Mouse (Mus musculus): Measurements from ENCODE around the gene Npr1. TPM values are rescaled to one million over a fixed set of nuclear protein-coding genes. Genes with fewer than 3 reads are reported as not detected.

Npr1 gene
- 45.6 TPM for polyA plus RNA-seq (2014; fragmentation: Illumina TruSeq; extraction: RNeasy Lipid Tissue Mini Kit (QIAGEN cat#74804); ENCODE audit: insufficient read depth, low read depth, low replicate concordance)

DNA sequence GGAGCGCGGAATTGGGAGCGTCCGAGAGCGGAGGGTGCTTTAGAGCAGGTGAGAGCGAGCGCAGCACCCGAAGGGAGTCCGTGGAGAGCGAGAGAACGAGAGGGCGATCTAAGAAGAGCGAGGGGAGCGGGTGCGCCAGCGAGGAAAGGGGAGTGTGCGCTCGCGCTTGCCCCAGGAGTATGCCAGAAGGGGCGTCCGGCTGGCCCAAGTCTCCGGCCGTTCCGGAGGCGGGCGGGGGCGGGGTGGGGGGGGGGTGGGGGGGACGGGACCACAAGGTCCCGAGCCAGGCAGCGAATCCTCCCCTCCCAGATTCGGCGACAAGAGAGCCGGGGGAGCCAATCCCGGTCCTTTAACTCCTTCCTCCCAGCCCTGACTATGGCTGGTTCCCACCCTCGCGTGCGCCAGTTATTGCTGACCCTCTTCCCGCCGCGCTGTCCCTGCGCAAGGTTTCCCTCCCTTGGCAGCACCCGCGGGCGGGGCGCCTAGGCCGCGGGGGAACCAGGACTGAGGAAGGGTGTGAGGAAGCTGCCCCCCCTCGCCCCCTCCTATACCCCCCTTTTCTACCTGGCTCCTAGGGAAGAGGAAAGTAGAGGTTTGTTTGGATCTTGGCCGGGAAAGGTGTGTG lies at the start of gene Npr1:
Npr1 (minus strand) TSS at position 181 of the 625 bp plus-strand sequence.

DNA sequence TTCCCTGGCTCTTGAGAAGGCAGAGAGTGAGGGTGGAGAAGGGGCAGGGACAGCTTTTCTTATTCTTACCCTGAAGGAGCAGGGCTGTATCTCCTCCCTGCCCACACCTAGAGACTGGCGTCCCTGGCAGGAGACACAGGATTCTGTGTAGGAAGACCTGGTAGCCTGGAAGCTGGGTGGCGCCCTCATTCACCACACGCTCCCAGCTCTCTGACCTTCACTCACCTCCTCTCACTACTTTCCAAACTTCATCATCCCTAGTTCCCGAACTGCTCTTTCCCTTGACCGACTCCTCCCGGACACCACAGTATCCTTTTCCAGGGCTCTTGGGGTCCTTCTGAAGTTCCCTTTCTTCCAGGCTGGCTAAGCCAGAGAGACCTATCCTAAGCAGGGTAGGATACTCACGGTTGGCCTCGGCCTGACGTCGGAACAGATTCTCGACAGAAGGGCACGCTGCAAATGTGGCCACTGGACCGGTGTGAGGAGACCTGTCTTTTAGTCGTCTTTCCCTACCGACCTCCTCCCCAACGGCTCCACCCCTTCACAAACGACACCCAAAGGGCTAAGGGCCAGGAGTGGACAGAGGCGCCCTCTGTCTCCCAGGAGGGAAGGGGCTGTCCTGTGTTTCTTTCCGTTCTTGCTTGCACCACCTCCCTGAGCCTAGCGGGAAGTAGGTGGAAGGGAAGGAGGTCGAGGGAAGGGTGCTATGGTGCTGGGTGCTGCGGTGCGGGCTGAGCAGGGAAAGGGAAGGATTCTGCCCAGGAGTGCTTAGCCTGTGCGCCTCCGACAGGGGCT lies 48.3 kb upstream of the Npr1 start, which contains the start of the genes S100a1 and S100a13:
S100a1 (minus strand) TSS at position 597 of the 795 bp plus-strand sequence.
S100a13 (plus strand) TSS at position 640 of the 795 bp plus-strand sequence.

DNA sequence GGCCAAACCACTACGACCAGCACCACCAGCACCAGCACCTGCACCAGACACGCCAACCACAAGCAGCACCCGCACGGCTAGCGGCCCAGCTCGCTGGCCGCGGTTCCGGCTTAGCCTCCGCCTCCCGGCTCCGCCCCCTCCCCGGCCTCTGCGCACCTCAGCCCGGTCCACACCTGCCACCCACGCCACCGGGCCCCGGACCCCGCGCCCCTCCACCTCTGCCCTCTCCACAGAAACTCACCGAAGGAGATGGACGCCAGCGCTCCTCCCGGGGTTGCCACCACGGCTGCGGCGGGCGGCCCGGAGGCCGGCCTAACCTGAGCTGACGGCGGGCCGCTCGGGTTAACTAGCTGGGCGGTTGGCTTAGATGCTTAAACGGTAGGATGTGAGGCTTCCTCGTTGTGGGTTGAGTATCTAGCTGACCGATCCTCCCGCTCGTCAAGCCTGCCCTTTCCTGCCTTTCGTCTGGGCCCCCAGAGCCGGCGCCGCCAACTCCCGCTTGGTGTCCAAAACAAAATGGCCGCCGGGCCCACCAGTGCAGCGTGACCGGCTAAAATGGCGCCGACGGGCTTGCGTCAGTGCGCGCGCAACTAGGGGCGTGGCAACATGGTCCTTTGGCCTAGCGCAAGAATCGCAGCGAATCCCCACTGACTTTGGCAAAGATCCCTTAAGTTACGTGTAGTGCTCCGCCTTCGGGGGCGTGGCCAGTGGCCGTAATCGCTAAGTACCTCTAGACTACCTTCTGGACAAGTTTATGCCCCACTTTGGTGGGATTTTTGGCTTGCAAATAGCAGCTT lies 43.5 kb upstream of the Npr1 start, which contains the start of gene Chtop:
Chtop (minus strand) TSS at position 549 of the 797 bp plus-strand sequence.

GRCm38 (mm10) chr3:90490696-90491256 lies 25.1 kb upstream of the Npr1 start, which contains the start of gene Snapin:
TSS of gene Snapin (minus strand) at chr3:90491033.

DNA sequence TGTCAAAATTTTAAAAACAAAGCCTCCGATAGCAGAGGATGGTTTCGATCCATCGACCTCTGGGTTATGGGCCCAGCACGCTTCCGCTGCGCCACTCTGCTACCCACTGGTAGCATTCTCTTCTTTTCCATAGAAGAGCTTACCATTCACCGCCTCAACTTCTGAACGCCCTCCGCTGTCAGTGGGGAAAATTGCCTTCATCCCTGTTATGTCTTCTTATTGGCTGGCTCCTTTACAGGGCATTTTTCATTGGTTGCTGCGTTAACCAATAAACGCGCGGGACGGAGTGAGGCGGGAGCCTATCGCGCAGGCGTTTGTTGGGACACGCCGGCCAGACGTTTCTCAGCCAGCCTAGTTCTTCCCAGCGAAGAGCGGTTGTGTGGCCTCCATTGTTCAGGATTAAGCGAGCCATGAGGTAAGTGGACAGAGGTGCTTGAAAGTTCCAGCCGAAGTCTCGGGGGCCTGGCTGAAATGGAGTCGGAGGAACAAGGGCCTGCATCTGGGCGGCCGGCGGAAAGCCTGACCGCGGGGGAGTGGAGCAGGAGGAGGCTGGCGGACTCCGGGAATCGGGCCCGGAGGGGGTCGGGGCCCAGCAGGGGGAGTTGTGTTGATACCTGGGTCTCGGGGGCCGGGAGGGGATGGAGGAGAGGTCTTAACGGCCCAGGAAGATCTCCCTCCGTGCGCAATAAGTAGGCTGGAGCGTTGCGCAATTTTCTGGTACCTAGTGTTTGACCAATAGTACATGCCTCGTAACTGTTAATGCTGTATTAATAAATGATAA lies 10.4 kb upstream of the Npr1 start, which contains the start of gene Ilf2:
Ilf2 (plus strand) TSS at position 296 of the 781 bp plus-strand sequence.

GRCm38 (mm10) chr3:90433381-90434020 lies 32.2 kb downstream of the Npr1 start, which contains the start of gene Ints3:
TSS of gene Ints3 (minus strand) at chr3:90433622.

Other genes starting within 250 kb of the Npr1 start
- 75.8 TPM for gene Jtb, start 234.3 kb downstream of the Npr1 start, polyA plus RNA-seq (2014; fragmentation: Illumina TruSeq; extraction: RNeasy Lipid Tissue Mini Kit (QIAGEN cat#74804); ENCODE audit: insufficient read depth, low read depth, low replicate concordance)
- gene Creb3l4, start 222.4 kb downstream of the Npr1 start, polyA plus RNA-seq (2014; fragmentation: Illumina TruSeq; extraction: RNeasy Lipid Tissue Mini Kit (QIAGEN cat#74804); ENCODE audit: insufficient read depth, low read depth, low replicate concordance): 1.8 TPM
- 61.5 TPM for gene Slc39a1, start 217.7 kb downstream of the Npr1 start, polyA plus RNA-seq (2014; fragmentation: Illumina TruSeq; extraction: RNeasy Lipid Tissue Mini Kit (QIAGEN cat#74804); ENCODE audit: insufficient read depth, low read depth, low replicate concordance)
- gene Crtc2, start 211.7 kb downstream of the Npr1 start, polyA plus RNA-seq (2014; fragmentation: Illumina TruSeq; extraction: RNeasy Lipid Tissue Mini Kit (QIAGEN cat#74804); ENCODE audit: insufficient read depth, low read depth, low replicate concordance): 24.8 TPM
- gene Dennd4b, start 200.7 kb downstream of the Npr1 start, polyA plus RNA-seq (2014; fragmentation: Illumina TruSeq; extraction: RNeasy Lipid Tissue Mini Kit (QIAGEN cat#74804); ENCODE audit: insufficient read depth, low read depth, low replicate concordance): 5.8 TPM
- 7.2 TPM for gene Gatad2b, start 172.7 kb downstream of the Npr1 start, polyA plus RNA-seq (2014; fragmentation: Illumina TruSeq; extraction: RNeasy Lipid Tissue Mini Kit (QIAGEN cat#74804); ENCODE audit: insufficient read depth, low read depth, low replicate concordance)
- 10.0 TPM for gene Slc27a3, start 75.9 kb downstream of the Npr1 start, polyA plus RNA-seq (2014; fragmentation: Illumina TruSeq; extraction: RNeasy Lipid Tissue Mini Kit (QIAGEN cat#74804); ENCODE audit: insufficient read depth, low read depth, low replicate concordance)
- 13.3 TPM for gene Ints3, start 32.2 kb downstream of the Npr1 start, polyA plus RNA-seq (2014; fragmentation: Illumina TruSeq; extraction: RNeasy Lipid Tissue Mini Kit (QIAGEN cat#74804); ENCODE audit: insufficient read depth, low read depth, low replicate concordance)
- 48.9 TPM for gene Ilf2, start 10.3 kb upstream of the Npr1 start, polyA plus RNA-seq (2014; fragmentation: Illumina TruSeq; extraction: RNeasy Lipid Tissue Mini Kit (QIAGEN cat#74804); ENCODE audit: insufficient read depth, low read depth, low replicate concordance)
- 47.6 TPM for gene Snapin, start 25.2 kb upstream of the Npr1 start, polyA plus RNA-seq (2014; fragmentation: Illumina TruSeq; extraction: RNeasy Lipid Tissue Mini Kit (QIAGEN cat#74804); ENCODE audit: insufficient read depth, low read depth, low replicate concordance)
- 88.2 TPM for gene Chtop, start 43.6 kb upstream of the Npr1 start, polyA plus RNA-seq (2014; fragmentation: Illumina TruSeq; extraction: RNeasy Lipid Tissue Mini Kit (QIAGEN cat#74804); ENCODE audit: insufficient read depth, low read depth, low replicate concordance)
- gene S100a1, start 48.5 kb upstream of the Npr1 start, polyA plus RNA-seq (2014; fragmentation: Illumina TruSeq; extraction: RNeasy Lipid Tissue Mini Kit (QIAGEN cat#74804); ENCODE audit: insufficient read depth, low read depth, low replicate concordance): 381 TPM
- gene S100a13, start 48.6 kb upstream of the Npr1 start, polyA plus RNA-seq (2014; fragmentation: Illumina TruSeq; extraction: RNeasy Lipid Tissue Mini Kit (QIAGEN cat#74804); ENCODE audit: insufficient read depth, low read depth, low replicate concordance): 199 TPM
- 25.7 TPM for gene S100a14, start 61.0 kb upstream of the Npr1 start, polyA plus RNA-seq (2014; fragmentation: Illumina TruSeq; extraction: RNeasy Lipid Tissue Mini Kit (QIAGEN cat#74804); ENCODE audit: insufficient read depth, low read depth, low replicate concordance)
- 329 TPM for gene S100a16, start 71.4 kb upstream of the Npr1 start, polyA plus RNA-seq (2014; fragmentation: Illumina TruSeq; extraction: RNeasy Lipid Tissue Mini Kit (QIAGEN cat#74804); ENCODE audit: insufficient read depth, low read depth, low replicate concordance)
- 1.1 TPM for gene S100a3, start 94.7 kb upstream of the Npr1 start, polyA plus RNA-seq (2014; fragmentation: Illumina TruSeq; extraction: RNeasy Lipid Tissue Mini Kit (QIAGEN cat#74804); ENCODE audit: insufficient read depth, low read depth, low replicate concordance)
- not detected for gene S100a2, start 124.4 kb upstream of the Npr1 start, polyA plus RNA-seq (2014; fragmentation: Illumina TruSeq; extraction: RNeasy Lipid Tissue Mini Kit (QIAGEN cat#74804); ENCODE audit: insufficient read depth, low read depth, low replicate concordance)
- gene Gm42674, start 136.0 kb upstream of the Npr1 start, polyA plus RNA-seq (2014; fragmentation: Illumina TruSeq; extraction: RNeasy Lipid Tissue Mini Kit (QIAGEN cat#74804); ENCODE audit: insufficient read depth, low read depth, low replicate concordance): not detected
- 223 TPM for gene S100a4, start 137.9 kb upstream of the Npr1 start, polyA plus RNA-seq (2014; fragmentation: Illumina TruSeq; extraction: RNeasy Lipid Tissue Mini Kit (QIAGEN cat#74804); ENCODE audit: insufficient read depth, low read depth, low replicate concordance)
- not detected for gene S100a5, start 142.7 kb upstream of the Npr1 start, polyA plus RNA-seq (2014; fragmentation: Illumina TruSeq; extraction: RNeasy Lipid Tissue Mini Kit (QIAGEN cat#74804); ENCODE audit: insufficient read depth, low read depth, low replicate concordance)
- 962 TPM for gene S100a6, start 147.0 kb upstream of the Npr1 start, polyA plus RNA-seq (2014; fragmentation: Illumina TruSeq; extraction: RNeasy Lipid Tissue Mini Kit (QIAGEN cat#74804); ENCODE audit: insufficient read depth, low read depth, low replicate concordance)
- 1.2 TPM for gene S100a7a, start 188.2 kb upstream of the Npr1 start, polyA plus RNA-seq (2014; fragmentation: Illumina TruSeq; extraction: RNeasy Lipid Tissue Mini Kit (QIAGEN cat#74804); ENCODE audit: insufficient read depth, low read depth, low replicate concordance)
- gene S100a8, start 203.1 kb upstream of the Npr1 start, polyA plus RNA-seq (2014; fragmentation: Illumina TruSeq; extraction: RNeasy Lipid Tissue Mini Kit (QIAGEN cat#74804); ENCODE audit: insufficient read depth, low read depth, low replicate concordance): 241 TPM
- gene S100a9, start 229.9 kb upstream of the Npr1 start, polyA plus RNA-seq (2014; fragmentation: Illumina TruSeq; extraction: RNeasy Lipid Tissue Mini Kit (QIAGEN cat#74804); ENCODE audit: insufficient read depth, low read depth, low replicate concordance): 368 TPM

All from lung, adult 10 weeks (tissue).